In genomic region chr1:152280014-152280413, GRCm38 (mm10) we compare ENCODE assay signal across 10 mouse cellular contexts.
DNase-seq lines count a peak whose midpoint lies in the region; TF ChIP-seq lines count a peak whose summit lies in the region.
"Had no signal": no experiment of that assay in that cellular context is flagged by ENCODE, and none has a peak within 500 bp of the region (broad histone marks: within the 10 kb centered on the region; RNA-seq: fewer than 3 reads in every experiment).

No protein-coding gene starts in this region.

- no peak overlapping the region for H3K4me3 ChIP-seq in left cerebral cortex, adult 2 months

- DNase-seq in adrenal gland, postnatal 14 days: peak; percentile 43
- DNase-seq in adrenal gland, postnatal 25 days: no peak
- DNase-seq in left cerebral cortex, adult 2 months (ENCODE audit: extremely low spot score in 1 of 2, low spot score in 2 of 2): no peak
- no peak for DNase-seq in left cerebral cortex, adult 8-10 months (ENCODE audit: low spot score in 2 of 2)
- peak; percentile 37 to 40 for DNase-seq in B cell, adult 2 months
- peak; percentile 7 for DNase-seq in c-Kit-positive CD71-positive TER-119-negative erythroid progenitor cells, embryonic 14.5 days (ENCODE audit: low read depth)
- no peak for DNase-seq in spleen, adult 18-20 months
- no peak for DNase-seq in lung, adult 18-20 months
- DNase-seq: heart, postnatal 14 days; layer of hippocampus, adult 9-11 months had no signal

- intact Hi-C loops in left cerebral cortex, adult 2 months (cut with DNase I): no loop called here

- peak; percentile 44 for TF ChIP-seq CTCF in left cerebral cortex, adult 2 months (IDR thresholded peaks at IDR 0.05)

- H3K27ac ChIP-seq in left cerebral cortex, adult 2 months: no peak overlapping the region

Comparison
In these comparisons a context has a peak if more than half of its experiments do, and no peak if none do; other contexts are left out.
1. DNase-seq: peak in adrenal gland, postnatal 14 days (single experiment), B cell, adult 2 months (2 of 2) and c-Kit-positive CD71-positive TER-119-negative erythroid progenitor cells, embryonic 14.5 days (single experiment); none in adrenal gland, postnatal 25 days (single experiment), left cerebral cortex, adult 2 months (0 of 2), left cerebral cortex, adult 8-10 months (0 of 2), spleen, adult 18-20 months (0 of 2) and lung, adult 18-20 months (0 of 2).